Mouse (Mus musculus): ENCODE results near the gene Ensa. TPM values are rescaled to one million over a fixed set of nuclear protein-coding genes. Genes with fewer than 3 reads are reported as not detected.
A peak's percentile ranks its signal among the peaks of the same experiment; 100 is the strongest.

The Ensa gene
- polyA plus RNA-seq (2015; fragmentation: Nextera tagmentation; extraction: Ambion mirVana), result 67.3 and 69.9 TPM in 2 replicates

DNA sequence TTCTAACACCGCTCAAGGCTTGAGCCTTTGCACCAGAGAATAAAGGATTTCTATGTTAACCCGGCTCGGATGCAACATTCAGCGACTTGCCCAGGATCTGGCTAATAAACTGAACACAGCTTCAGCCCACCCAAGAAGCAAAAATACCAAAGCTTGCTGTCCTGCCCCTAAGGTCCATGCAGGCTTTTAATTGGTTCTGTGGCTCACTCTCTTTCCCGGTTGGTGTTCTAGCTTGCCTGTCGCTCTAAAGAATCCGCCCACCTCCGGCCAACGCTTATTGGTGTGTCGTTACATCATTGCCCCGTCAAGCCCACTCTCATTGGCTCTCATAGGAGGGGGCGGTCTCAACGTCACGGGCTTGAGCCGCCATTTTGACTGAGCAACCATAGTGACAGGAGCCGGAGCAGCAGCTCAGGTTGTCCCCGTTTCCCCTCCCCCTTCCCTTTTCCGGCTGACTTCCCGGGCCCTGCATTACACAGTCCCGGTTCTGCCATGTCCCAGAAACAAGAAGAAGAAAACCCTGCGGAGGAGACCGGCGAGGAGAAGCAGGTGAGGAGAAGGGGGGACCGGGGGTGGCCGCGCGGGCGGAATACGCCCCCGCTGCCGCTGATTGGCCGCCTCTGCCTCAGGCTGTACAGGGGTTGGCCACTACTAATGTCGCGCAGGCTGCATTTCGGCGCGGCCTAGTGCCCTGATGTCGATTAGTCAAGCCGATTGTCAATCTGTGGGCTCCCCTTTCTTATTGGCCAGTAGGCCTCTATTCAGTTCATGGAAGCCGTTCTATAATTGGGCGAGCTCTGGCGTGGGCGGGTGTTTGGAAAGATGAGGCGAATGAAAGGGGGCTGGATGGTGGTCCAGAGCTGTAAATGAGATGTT lies at the start of gene Ensa:
Ensa (plus strand) TSS at position 366 of the 876 bp plus-strand sequence.
- peak; percentile 99 for ATAC-seq
- H3K9ac ChIP-seq (ENCODE audit: low read depth, low read length), result peak within 1 kb of the TSS; percentile 78
- under 1% methylated on average over 44 of the region's 44 CpGs for WGBS
- H3K27ac ChIP-seq (ENCODE audit: low read length), result peak within 1 kb of the TSS; percentile 89
- H3K4me1 ChIP-seq (ENCODE audit: control insufficient read depth, insufficient read depth, low read length), result peaks cover 11% of the 10 kb centered on the region
- H3K36me3 ChIP-seq (ENCODE audit: control insufficient read depth, insufficient read depth, low read length), result peaks cover 4% of the 10 kb centered on the region
- peak within 1 kb of the TSS; percentile 70 for H3K4me3 ChIP-seq (ENCODE audit: low read length)
- no peaks in the 10 kb centered on the region for H3K9me3 ChIP-seq (ENCODE audit: control insufficient read depth, low read length)
- H3K27me3 ChIP-seq (replicated peaks; ENCODE audit: control insufficient read depth, insufficient read depth, low read length), result no peaks in the 10 kb centered on the region
- peak within 1 kb of the TSS; percentile 75 for H3K4me2 ChIP-seq (ENCODE audit: low read depth, low read length)

DNA sequence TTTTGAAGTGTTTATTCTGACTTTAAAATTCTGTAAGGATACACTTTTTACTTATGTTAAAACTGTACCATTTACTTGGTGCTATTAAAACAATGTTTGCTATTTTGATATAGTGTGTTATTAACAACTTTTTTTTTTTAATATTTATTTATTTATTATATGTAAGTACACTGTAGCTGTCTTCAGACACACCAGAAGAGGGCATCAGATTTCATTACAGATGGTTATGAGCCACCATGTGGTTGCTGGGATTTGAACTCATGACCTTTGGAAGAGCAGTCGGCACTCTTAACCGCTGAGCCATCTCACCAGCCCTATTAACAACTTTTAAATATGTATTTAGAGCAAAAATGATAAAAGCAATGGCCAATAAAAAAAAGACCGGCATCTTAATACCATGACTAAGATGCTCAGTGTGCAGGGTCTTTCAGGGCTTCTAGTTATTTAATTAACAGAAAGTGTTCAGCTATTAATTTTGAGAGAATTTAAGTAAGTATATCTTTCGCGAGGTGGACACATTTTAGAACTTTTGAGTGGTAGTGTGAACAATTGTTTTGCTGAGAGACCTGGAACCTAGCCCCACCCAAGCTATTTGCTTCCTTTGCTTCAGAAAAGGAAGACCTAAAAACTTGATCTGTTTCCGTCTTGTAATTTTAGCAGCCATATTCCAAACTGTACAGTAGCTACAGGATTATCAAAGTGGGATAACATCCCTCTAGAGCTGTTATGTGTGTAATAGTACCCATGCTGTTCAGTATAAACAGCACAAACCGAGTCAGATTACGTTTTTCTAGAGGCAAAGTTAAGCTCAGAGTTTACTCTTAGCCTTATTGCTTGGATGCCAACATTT lies 36.8 kb upstream of the Ensa start:
- ATAC-seq, result no peak
- 0 out of 2 replicates have a peak, but pooled peaks cover 3% of the 10 kb centered on the region for H3K4me1 ChIP-seq (ENCODE audit: control insufficient read depth, insufficient read depth, low read length)
- H3K36me3 ChIP-seq (ENCODE audit: control insufficient read depth, insufficient read depth, low read length), result no peaks in the 10 kb centered on the region
- peak overlapping the region; percentile 65 for H3K4me2 ChIP-seq (ENCODE audit: low read depth, low read length)
- H3K27me3 ChIP-seq (replicated peaks; ENCODE audit: control insufficient read depth, insufficient read depth, low read length), result no peaks in the 10 kb centered on the region
- peak overlapping the region; percentile 77 for H3K4me3 ChIP-seq (ENCODE audit: low read length)
- H3K9ac ChIP-seq (ENCODE audit: low read depth, low read length), result no peak overlapping the region
- H3K9me3 ChIP-seq (ENCODE audit: control insufficient read depth, low read length), result no peaks in the 10 kb centered on the region
- H3K27ac ChIP-seq (ENCODE audit: low read length), result peak overlapping the region; percentile 72
- 51% methylated on average over 8 of the region's 8 CpGs for WGBS

DNA sequence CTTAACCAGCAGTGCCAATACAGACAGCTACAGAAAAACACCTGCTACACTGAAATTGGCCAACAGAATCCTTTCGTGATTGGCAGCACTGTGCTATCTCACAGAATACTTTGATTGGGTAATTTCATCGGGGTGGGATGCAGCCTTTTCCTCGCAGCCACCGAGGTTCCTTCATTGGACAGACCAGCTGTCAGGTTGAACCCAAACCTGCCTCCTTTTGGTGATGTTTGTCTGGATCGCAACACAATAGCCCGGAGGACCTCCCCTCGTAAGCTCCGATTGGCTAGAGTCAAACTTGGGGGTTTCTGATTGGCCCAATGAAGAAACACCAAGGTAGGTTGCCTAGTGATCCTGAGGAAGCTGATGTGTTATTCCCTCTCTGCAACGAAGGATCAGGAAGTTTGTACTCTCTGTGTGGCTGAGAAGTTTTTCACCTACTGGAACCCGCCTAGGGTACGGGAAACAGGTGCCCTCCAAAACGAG lies 36.1 kb upstream of the Ensa start, which contains the start of gene Golph3l:
Golph3l (plus strand) TSS at position 331 of the 483 bp plus-strand sequence.
- H3K4me1 ChIP-seq (ENCODE audit: control insufficient read depth, insufficient read depth, low read length), result 0 out of 2 replicates have a peak, but pooled peaks cover 3% of the 10 kb centered on the region
- no peaks in the 10 kb centered on the region for H3K27me3 ChIP-seq (replicated peaks; ENCODE audit: control insufficient read depth, insufficient read depth, low read length)
- no peaks in the 10 kb centered on the region for H3K36me3 ChIP-seq (ENCODE audit: control insufficient read depth, insufficient read depth, low read length)
- peak within 1 kb of the TSS; percentile 65 for H3K4me2 ChIP-seq (ENCODE audit: low read depth, low read length)
- H3K4me3 ChIP-seq (ENCODE audit: low read length), result peak within 1 kb of the TSS; percentile 77
- no peaks in the 10 kb centered on the region for H3K9me3 ChIP-seq (ENCODE audit: control insufficient read depth, low read length)
- under 1% methylated on average over 12 of the region's 12 CpGs for WGBS
- peak; percentile 100 for ATAC-seq
- peak within 1 kb of the TSS; percentile 84 for H3K27ac ChIP-seq (ENCODE audit: low read length)
- H3K9ac ChIP-seq (ENCODE audit: low read depth, low read length), result peak within 1 kb of the TSS; percentile 71

GRCm38 (mm10) chr3:95598734-95599133 lies 26.1 kb upstream of the Ensa start:
- no peaks in the 10 kb centered on the region for H3K9me3 ChIP-seq (ENCODE audit: control insufficient read depth, low read length)
- H3K4me1 ChIP-seq (ENCODE audit: control insufficient read depth, insufficient read depth, low read length), result peaks cover 5% of the 10 kb centered on the region
- peak; percentile 86 for ATAC-seq

DNA sequence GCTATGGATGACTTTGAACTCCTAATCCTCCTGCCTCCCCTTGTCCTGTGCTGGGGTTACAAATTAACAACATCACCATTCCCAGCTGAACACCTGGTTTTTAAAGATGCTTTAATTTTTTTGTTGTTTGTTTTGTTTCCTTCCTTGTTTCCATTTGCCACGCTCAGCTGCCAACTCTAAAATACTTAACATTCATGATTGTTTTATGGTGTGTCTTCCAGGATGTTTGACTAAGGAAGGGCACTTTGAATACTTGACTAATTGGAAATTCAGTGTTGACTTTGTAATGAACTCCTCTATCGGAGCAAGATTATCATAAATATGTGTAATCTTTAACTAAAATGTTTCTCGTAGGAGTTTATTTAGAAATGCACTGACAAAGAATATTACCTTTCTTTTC lies 23.5 kb upstream of the Ensa start:
- ATAC-seq, result peak; percentile 57; the same call in 1 of the 2 replicates
- Histone ChIP-seq H3K4me3 (ENCODE audit: low read length) (no peak overlapping the region), H3K9me3 (ENCODE audit: control insufficient read depth, low read length) (no peaks in the 10 kb centered on the region), H3K4me1 (ENCODE audit: control insufficient read depth, insufficient read depth, low read length) (peaks cover 7% of the 10 kb centered on the region), H3K4me2 (ENCODE audit: low read depth, low read length) (no peak overlapping the region), H3K27ac (ENCODE audit: low read length) (peak overlapping the region; percentile 87), H3K9ac (ENCODE audit: low read depth, low read length) (no peak overlapping the region), H3K27me3 (replicated peaks; ENCODE audit: control insufficient read depth, insufficient read depth, low read length) (no peaks in the 10 kb centered on the region), H3K36me3 (ENCODE audit: control insufficient read depth, insufficient read depth, low read length) (peaks cover 3% of the 10 kb centered on the region; the same call in 1 of the 2 replicates)
- 48% methylated on average over 3 of the region's 3 CpGs for WGBS

More at GRCm38 (mm10) chr3:95598734-95599133, 26.1 kb upstream of the Ensa start:
- Histone ChIP-seq H3K9ac (ENCODE audit: low read depth, low read length) (no peak overlapping the region), H3K27ac (ENCODE audit: low read length) (no peak overlapping the region; the same call in 1 of the 2 replicates), H3K36me3 (ENCODE audit: control insufficient read depth, insufficient read depth, low read length) (no peaks in the 10 kb centered on the region), H3K4me2 (ENCODE audit: low read depth, low read length) (no peak overlapping the region), H3K4me3 (ENCODE audit: low read length) (no peak overlapping the region), H3K27me3 (replicated peaks; ENCODE audit: control insufficient read depth, insufficient read depth, low read length) (no peaks in the 10 kb centered on the region)

DNA sequence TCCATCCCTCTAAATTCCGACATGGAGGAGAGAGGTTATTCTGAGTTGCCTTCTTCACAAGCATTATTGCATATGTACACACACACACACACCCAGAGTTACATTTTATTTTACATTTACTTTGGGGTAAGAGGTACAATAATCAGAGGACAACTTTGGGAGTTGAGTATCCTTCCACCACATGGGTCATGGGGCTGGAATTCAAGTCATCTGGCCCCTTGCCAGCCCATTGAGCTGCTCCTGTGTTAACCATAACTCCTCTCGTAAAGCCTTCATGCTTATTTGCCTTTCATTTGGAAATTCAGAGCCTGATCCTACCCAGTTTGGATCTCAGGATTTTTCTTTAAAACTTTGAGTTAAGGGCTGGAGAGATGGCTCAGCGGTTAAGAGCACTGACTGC lies 18.7 kb upstream of the Ensa start:
- no peaks in the 10 kb centered on the region for H3K27me3 ChIP-seq (replicated peaks; ENCODE audit: control insufficient read depth, insufficient read depth, low read length)
- H3K4me3 ChIP-seq (ENCODE audit: low read length), result no peak overlapping the region
- ATAC-seq, result no peak
- H3K4me2 ChIP-seq (ENCODE audit: low read depth, low read length), result no peak overlapping the region
- H3K4me1 ChIP-seq (ENCODE audit: control insufficient read depth, insufficient read depth, low read length), result peaks cover 2% of the 10 kb centered on the region; the same call in 1 of the 2 replicates
- H3K36me3 ChIP-seq (ENCODE audit: control insufficient read depth, insufficient read depth, low read length), result peaks cover 7% of the 10 kb centered on the region; the same call in 1 of the 2 replicates
- no peak overlapping the region for H3K27ac ChIP-seq (ENCODE audit: low read length)
- no peaks in the 10 kb centered on the region for H3K9me3 ChIP-seq (ENCODE audit: control insufficient read depth, low read length)
- WGBS, result 80% methylated on average over 3 of the region's 3 CpGs
- no peak overlapping the region for H3K9ac ChIP-seq (ENCODE audit: low read depth, low read length)

DNA sequence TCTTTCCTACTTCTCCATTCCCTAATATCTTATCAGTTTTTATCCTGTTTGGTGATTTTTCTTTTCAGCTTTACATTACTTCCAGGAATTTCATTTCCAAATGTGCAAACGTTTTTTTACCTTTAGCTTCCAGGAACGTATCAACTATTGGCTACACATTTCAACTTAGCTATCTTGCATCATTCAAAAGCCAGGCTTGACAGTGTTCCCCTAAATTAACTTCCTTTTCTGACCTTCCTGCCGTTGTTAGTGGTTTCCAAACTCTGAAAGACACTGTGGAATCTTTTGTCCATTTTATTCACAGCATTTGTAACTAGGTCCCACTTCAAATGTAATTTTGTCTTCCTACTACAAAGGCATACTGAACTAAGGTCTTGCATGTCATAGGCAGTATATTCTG lies 15.6 kb upstream of the Ensa start:
- Histone ChIP-seq H3K4me3 (ENCODE audit: low read length) (no peak overlapping the region), H3K27me3 (replicated peaks; ENCODE audit: control insufficient read depth, insufficient read depth, low read length) (no peaks in the 10 kb centered on the region), H3K4me1 (ENCODE audit: control insufficient read depth, insufficient read depth, low read length) (0 out of 2 replicates have a peak, but pooled peaks cover 2% of the 10 kb centered on the region), H3K9me3 (ENCODE audit: control insufficient read depth, low read length) (no peaks in the 10 kb centered on the region), H3K9ac (ENCODE audit: low read depth, low read length) (no peak overlapping the region), H3K36me3 (ENCODE audit: control insufficient read depth, insufficient read depth, low read length) (peaks cover 6% of the 10 kb centered on the region; the same call in 1 of the 2 replicates), H3K27ac (ENCODE audit: low read length) (no peak overlapping the region), H3K4me2 (ENCODE audit: low read depth, low read length) (no peak overlapping the region)
- ATAC-seq, result no peak
- WGBS, result 66% methylated on average over 3 of the region's 3 CpGs

DNA sequence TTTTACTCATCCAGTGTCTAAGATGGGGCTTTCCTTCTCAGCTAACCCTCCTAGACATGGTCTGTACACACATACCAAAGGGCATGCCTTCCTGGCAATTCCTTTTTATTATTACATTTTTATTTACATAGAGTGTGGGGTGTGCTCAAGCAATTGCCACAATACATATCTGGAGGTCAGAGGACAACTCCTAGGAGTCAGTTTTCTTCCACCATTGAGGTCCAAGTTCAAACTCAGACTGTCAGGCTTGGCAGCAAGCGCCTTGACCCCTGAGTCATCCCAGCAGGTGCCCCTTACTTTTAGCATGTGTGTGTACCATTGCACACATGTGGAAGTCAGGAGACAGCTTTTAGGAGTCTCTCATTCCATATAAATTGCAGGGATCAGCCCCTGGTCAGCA lies 10.8 kb upstream of the Ensa start:
- no peak overlapping the region for H3K4me3 ChIP-seq (ENCODE audit: low read length)
- H3K4me1 ChIP-seq (ENCODE audit: control insufficient read depth, insufficient read depth, low read length), result no peaks in the 10 kb centered on the region
- H3K27me3 ChIP-seq (replicated peaks; ENCODE audit: control insufficient read depth, insufficient read depth, low read length), result no peaks in the 10 kb centered on the region
- peaks cover 10% of the 10 kb centered on the region; the same call in 1 of the 2 replicates for H3K36me3 ChIP-seq (ENCODE audit: control insufficient read depth, insufficient read depth, low read length)
- peak; percentile 93 for ATAC-seq
- H3K4me2 ChIP-seq (ENCODE audit: low read depth, low read length), result no peak overlapping the region
- H3K9me3 ChIP-seq (ENCODE audit: control insufficient read depth, low read length), result no peaks in the 10 kb centered on the region
- 78% methylated on average over 1 of the region's 1 CpGs for WGBS
- H3K9ac ChIP-seq (ENCODE audit: low read depth, low read length), result no peak overlapping the region
- peak overlapping the region; percentile 64 for H3K27ac ChIP-seq (ENCODE audit: low read length)

- H3K27ac ChIP-seq (ENCODE audit: low read length), result no peak overlapping the region
- WGBS, result 78% methylated on average over 1 of the region's 1 CpGs
- no peaks in the 10 kb centered on the region for H3K4me1 ChIP-seq (ENCODE audit: control insufficient read depth, insufficient read depth, low read length)
- H3K27me3 ChIP-seq (replicated peaks; ENCODE audit: control insufficient read depth, insufficient read depth, low read length), result no peaks in the 10 kb centered on the region
- no peak overlapping the region for H3K9ac ChIP-seq (ENCODE audit: low read depth, low read length)
- peaks cover 6% of the 10 kb centered on the region; the same call in 1 of the 2 replicates for H3K36me3 ChIP-seq (ENCODE audit: control insufficient read depth, insufficient read depth, low read length)
- no peak for ATAC-seq
- no peaks in the 10 kb centered on the region for H3K9me3 ChIP-seq (ENCODE audit: control insufficient read depth, low read length)
- no peak overlapping the region for H3K4me2 ChIP-seq (ENCODE audit: low read depth, low read length)
- H3K4me3 ChIP-seq (ENCODE audit: low read length), result no peak overlapping the region
Observed at GRCm38 (mm10) chr3:95618511-95618910, 6.3 kb upstream of the Ensa start.

All from intestine, embryonic 16.5 days (tissue).